Mouse (Mus musculus): ENCODE measurements at regions not wholly inside any gene's neighbourhood (a gene's known extent, or its start where the extent isn't known, plus 50 kb on each side); places are given as distances from the start of the nearest gene placed in this dataset.

- no peak for DNase-seq (ENCODE audit: low spot score)
These were observed 72.0 kb upstream of the Slc38a4 start for GRCm38 (mm10) chr15:97127771-97128170.

DNA sequence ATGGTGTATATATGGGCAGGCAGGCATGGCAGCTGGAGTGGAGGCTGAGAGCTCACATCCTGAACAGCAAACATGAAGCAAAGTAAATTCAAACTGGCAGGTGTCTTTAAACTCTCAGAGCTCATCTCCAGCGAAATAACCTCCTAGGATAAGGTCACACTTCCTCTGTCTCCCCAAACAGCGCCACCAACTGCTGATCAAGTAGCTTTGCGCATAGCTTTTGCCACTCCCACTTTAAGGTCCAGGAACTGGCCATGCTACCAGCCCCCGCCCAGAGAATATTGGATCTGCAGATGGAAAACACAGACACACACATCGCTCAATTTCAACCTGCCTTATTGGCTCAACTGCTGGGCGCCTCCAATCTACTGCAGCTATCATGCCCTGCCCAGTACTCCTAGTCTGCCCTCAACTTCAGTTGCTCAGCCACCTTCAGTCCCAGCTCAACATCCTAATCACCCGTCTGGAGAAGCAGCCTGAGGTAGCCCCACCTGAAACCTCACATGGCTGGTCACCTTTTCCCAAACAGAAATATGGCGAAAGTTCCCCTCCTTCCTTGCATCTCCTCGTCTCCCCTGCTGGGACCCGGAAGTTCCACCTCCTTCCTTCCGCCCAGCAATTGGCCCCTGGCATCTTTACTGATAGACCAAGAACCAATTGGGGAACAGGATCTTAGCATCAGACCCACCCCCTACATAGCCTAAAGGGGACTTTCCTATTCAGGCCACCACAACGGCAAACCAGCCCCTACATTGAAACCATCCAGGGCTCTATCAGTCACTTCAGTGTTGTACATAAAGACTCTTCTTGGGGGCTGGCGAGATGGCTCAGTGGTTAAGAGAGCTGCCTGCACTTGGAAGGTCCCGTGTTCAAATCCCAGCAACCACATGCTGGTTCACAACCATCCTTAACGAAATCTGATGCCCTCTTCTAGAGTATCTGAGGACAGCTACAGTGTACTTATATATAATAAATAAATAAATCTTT lies 70.4 kb upstream of the Slc38a4 start:
- no peak for DNase-seq (ENCODE audit: low spot score)

DNA sequence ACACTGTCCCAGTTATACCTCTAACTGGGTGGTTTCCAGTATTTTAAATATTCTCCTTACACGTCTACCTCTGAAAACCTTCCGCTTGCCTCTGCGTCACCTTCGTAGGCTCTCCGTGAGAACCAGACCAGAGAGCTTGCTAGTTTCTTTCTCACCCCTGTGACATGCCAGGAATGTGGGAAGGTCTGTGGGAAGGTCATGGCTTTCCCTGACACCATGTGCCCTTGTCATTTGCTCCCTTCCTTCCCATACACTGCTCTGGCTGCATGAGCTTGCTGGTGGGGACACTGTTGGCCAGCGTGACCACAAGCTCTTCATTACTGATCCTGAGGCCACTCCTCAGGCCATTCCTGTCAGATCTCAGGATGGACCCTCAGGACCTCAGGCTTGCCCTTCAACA lies 66.5 kb upstream of the Slc38a4 start:
- no peak for DNase-seq (ENCODE audit: low spot score)

- no peak for DNase-seq (ENCODE audit: low spot score)
These were observed 56.9 kb upstream of the Slc38a4 start for GRCm38 (mm10) chr15:97112452-97113200.

DNA sequence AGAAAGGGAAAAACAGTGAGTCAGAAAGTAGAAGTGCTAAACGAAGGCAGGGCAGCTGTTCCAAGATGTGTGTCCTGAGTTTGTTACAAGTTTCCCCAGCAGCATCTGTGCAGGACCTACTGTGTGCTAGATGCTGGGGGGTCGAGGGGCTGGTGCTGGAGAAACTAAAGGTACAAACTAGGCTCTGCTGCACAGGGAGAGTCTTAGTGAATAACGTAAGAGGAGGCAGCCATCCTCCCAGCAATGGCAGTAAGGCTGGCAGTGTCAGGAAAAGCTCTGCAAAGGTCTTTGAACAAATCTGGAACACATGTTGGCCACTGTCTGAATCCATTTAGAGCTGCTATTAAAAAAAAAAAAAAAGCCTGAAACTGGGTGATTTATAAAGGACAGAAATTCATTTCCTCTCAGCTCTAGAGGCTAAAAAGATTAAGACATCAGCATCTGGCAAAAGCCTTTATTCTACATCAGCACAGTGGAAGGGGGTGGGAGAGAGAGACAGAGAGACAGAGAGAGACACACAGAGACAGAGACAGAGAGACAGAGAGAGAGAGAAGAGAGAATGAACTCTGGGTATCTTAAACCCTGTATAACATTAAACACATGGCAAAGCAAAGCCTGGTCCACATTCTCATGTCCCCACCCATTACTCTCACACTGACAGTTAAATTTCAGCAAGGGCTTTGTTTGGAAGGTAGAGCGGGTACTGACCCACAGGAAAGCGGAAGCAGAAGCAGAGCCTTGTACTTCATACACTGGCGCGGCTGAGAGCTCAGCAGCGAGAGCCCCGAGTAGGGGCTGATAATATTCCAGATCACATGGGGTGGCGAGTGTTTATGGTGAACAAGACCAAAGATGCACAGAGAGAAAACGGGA lies 55.8 kb upstream of the Slc38a4 start:
- DNase-seq (ENCODE audit: low spot score) = peak; percentile 16

DNA sequence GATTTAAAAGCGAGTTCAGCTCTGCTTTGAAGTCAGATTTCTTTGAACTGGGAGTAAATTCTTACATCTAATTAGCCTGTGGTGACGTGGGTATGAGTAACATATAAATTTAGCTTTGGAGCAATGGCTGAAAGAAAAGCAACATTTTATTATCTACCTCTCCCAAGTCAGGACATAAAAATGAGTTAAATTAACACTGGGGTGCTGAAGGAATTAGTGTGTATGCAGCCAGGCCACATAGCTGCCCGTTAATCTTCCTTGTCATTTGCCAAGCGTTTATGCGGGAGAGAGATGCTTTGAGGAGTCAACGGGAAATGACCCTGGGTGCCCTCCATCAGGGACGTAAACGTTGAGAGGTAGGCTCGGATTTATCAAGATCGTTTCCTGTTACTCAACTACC lies 52.0 kb upstream of the Slc38a4 start:
- no peak for DNase-seq (ENCODE audit: low spot score)

DNA sequence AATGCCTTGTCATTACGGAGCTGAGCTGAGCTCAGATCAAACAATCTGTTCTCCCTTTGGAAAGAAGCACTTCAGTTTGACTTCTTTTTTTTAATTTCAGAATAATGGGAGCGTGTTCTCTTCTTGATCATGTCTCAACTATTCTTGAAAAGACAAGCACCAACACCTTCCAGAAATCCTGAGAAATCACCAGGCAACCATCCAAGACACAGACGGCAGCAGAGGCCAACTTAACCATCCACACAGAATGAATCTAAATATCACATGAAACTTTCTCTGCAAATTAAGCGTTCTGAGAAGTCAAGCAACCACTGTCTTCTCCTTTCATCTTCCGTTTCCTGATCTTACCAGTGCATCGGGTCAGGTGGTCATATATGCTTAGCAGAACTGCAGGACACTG lies 50.8 kb upstream of the Slc38a4 start:
- peak; percentile 12 for DNase-seq (ENCODE audit: low spot score)
